Mouse (Mus musculus): ENCODE data around the gene Gadd45gip1.

- TF ChIP-seq CTCF (conservative IDR thresholded peaks at IDR 0.05; ENCODE audit: insufficient read depth, insufficient read length, low read depth, low read length) (peak; percentile 78), POLR2A (IDR thresholded peaks at IDR 0.05; ENCODE audit: low read depth, low read length) (no peak)
Observed at GRCm38 (mm10) chr8:84813059-84813458, 18.3 kb upstream of the Gadd45gip1 start.
